10 mouse cellular contexts compared by ENCODE assay signal in the genomic region with DNA sequence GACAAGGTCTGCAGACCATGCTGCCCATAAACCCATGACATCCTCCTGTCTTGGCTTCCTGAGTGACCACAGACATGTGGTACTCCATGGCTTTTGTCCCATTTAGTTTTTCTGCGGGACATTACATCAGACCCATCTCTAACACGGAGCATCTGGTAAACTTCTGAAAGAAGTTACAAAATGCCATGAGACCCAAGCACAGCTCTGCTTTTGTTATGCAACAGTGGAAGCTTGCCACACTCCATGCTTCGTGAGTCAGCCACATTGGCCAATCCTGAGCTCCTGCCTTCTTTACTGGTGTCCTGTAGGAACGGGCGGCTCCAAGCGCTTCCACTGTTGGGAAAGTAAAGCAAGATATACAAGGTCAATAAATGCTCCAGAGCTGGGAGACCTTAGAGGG. TPM values are rescaled to one million over a fixed set of nuclear protein-coding genes. Genes with fewer than 3 reads are reported as not detected.
DNase-seq lines count a peak whose midpoint lies in the region; ATAC-seq and TF ChIP-seq lines count a peak whose summit lies in the region.
"Had no signal": no experiment of that assay in that cellular context is flagged by ENCODE, and none has a peak within 500 bp of the region (broad histone marks: within the 10 kb centered on the region; RNA-seq: fewer than 3 reads in every experiment).

No protein-coding gene starts in this region.

- H3K9me3 ChIP-seq in lung, embryonic 15.5 days, result no peaks in the 10 kb centered on the region
- H3K9me3 ChIP-seq: embryonic facial prominence, embryonic 13.5 days; hindbrain, embryonic 10.5 days had no signal

- 0 out of 2 replicates have a peak, but pooled peaks have one; percentile 19 for ATAC-seq in lung, embryonic 15.5 days (ENCODE audit: borderline replicate concordance, extremely low read depth, low FRiP score, low TSS enrichment)
- ATAC-seq in activated CD4-positive, CD25-positive, alpha-beta regulatory T cell, adult 4 months, result no peak

- no peak for TF ChIP-seq CTCF in gastrocnemius, adult 2 months (IDR thresholded peaks at IDR 0.05)

- H3K27ac ChIP-seq in gastrocnemius, adult 2 months, result peak overlapping the region; percentile 40
- H3K27ac ChIP-seq in lung, embryonic 15.5 days, result no peak overlapping the region
- H3K27ac ChIP-seq: embryonic facial prominence, embryonic 13.5 days; hindbrain, embryonic 10.5 days had no signal

- H3K36me3 ChIP-seq in lung, embryonic 15.5 days, result no peaks in the 10 kb centered on the region
- H3K36me3 ChIP-seq: embryonic facial prominence, embryonic 13.5 days; hindbrain, embryonic 10.5 days had no signal

- DNase-seq in gastrocnemius, adult 2 months, result peak; percentile 61
- DNase-seq in gastrocnemius, postnatal 4 days (ENCODE audit: low spot score in 2 of 2), result no peak
- peak; percentile 83 for DNase-seq in 416B (ENCODE audit: low read depth)
- peak; percentile 92 for DNase-seq in fibroblast of lung, adult 2 months (ENCODE audit: low read depth)
- no peak for DNase-seq in thymus, postnatal 36 days
- DNase-seq in layer of hippocampus, adult 18-20 months (ENCODE audit: low spot score in 2 of 2), result no peak

- no peaks in the 10 kb centered on the region for H3K27me3 ChIP-seq in lung, embryonic 15.5 days
- H3K27me3 ChIP-seq: embryonic facial prominence, embryonic 13.5 days had no signal

- WGBS in lung, embryonic 15.5 days, result 80% methylated on average over 6 of the region's 6 CpGs

- no peak overlapping the region for H3K4me3 ChIP-seq in gastrocnemius, adult 2 months
- no peak overlapping the region for H3K4me3 ChIP-seq in lung, embryonic 15.5 days
- H3K4me3 ChIP-seq: embryonic facial prominence, embryonic 13.5 days; hindbrain, embryonic 10.5 days had no signal

- no peak overlapping the region for H3K4me2 ChIP-seq in lung, embryonic 15.5 days
- H3K4me2 ChIP-seq: embryonic facial prominence, embryonic 13.5 days had no signal

- H3K9ac ChIP-seq in lung, embryonic 15.5 days, result no peak overlapping the region
- H3K9ac ChIP-seq: embryonic facial prominence, embryonic 13.5 days had no signal

- no peaks in the 10 kb centered on the region for H3K4me1 ChIP-seq in lung, embryonic 15.5 days
- H3K4me1 ChIP-seq: hindbrain, embryonic 10.5 days had no signal

- intact Hi-C loops in gastrocnemius, adult 2 months (cut with DNase I), result no loop called here

RNA-seq across cellular contexts. Expression of a gene that starts 11.6 kb away (rescaled TPM):
- 100 to 1,000 TPM; 167 to 341 TPM for total RNA-seq in gastrocnemius, adult 2 months (2021)
- total RNA-seq in gastrocnemius, postnatal 4 days (2021), result 10 to 100 TPM; 47.9 to 59.3 TPM
- polyA plus RNA-seq in lung, embryonic 15.5 days (2015; fragmentation: Nextera tagmentation; extraction: Ambion mirVana), result 29.9 and 30.1 TPM in 2 replicates
- total RNA-seq in layer of hippocampus, adult 18-20 months (2021), result 10 to 100 TPM; 51.8 to 57.3 TPM
- polyA plus RNA-seq in activated CD4-positive, CD25-positive, alpha-beta regulatory T cell, adult 4 months (2017; shearing (Covaris generic)), result 10 to 100 TPM; 50.6 to 63.3 TPM

Comparison
In these comparisons a context has a peak if more than half of its experiments do, and no peak if none do; other contexts are left out.
1. DNase-seq: peak in gastrocnemius, adult 2 months (single experiment), 416B (single experiment) and fibroblast of lung, adult 2 months (single experiment); none in gastrocnemius, postnatal 4 days (0 of 2), thymus, postnatal 36 days (0 of 2) and layer of hippocampus, adult 18-20 months (0 of 2).